Mouse (Mus musculus) G1E (cell line): Measurements from ENCODE around the gene Crybg1. TPM values are rescaled to one million over a fixed set of nuclear protein-coding genes. Genes with fewer than 3 reads are reported as not detected.

Experiments
- ATAC-seq: 2 replicates; pipeline ENCODE4 v1.8.0; 2016; ENCODE audit warnings: mild to moderate bottlenecking; ENCODE audit not compliant: insufficient number of reproducible peaks, poor library complexity, low FRiP score, severe bottlenecking; ENCODE audit errors: extremely low read depth
- DNase-seq: peaks from one replicate; pipeline ENCODE4 v3.0.0; 2012; ENCODE audit warnings: low spot score
- H3K27me3 ChIP-seq: 2 replicates; pipeline ENCODE4 v1.6.1; 2012; ENCODE audit warnings: mild to moderate bottlenecking, low read length, inconsistent platforms; ENCODE audit not compliant: insufficient read depth
- H3K36me3 ChIP-seq: replicated peaks from 2 replicates; pipeline ENCODE3; 2012; ENCODE audit warnings: mild to moderate bottlenecking, inconsistent platforms
- H3K4me1 ChIP-seq: 2 replicates; pipeline ENCODE4 v1.6.1; 2012; ENCODE audit warnings: low read depth, low read length, inconsistent platforms, mixed read lengths; ENCODE audit not compliant: insufficient read depth
- H3K4me3 ChIP-seq: 2 replicates; pipeline ENCODE4 v1.5.1; 2012; ENCODE audit warnings: low read depth, mild to moderate bottlenecking, inconsistent platforms, low read length, moderate library complexity, mixed read lengths
- H3K9me3 ChIP-seq: replicated peaks from 2 replicates; pipeline ENCODE4 v1.6.1; 2012; ENCODE audit warnings: inconsistent platforms
- CTCF ChIP-seq: IDR thresholded peaks from 2 replicates; pipeline ENCODE4 v1.5.1; 2012; ENCODE audit warnings: low read depth, low read length, inconsistent platforms, mixed read lengths
- GATA1 ChIP-seq: IDR thresholded peaks from 2 replicates; pipeline ENCODE4 v1.6.1; 2012; ENCODE audit warnings: borderline replicate concordance, low read length, inconsistent platforms, mixed read lengths
- GATA2 ChIP-seq: IDR thresholded peaks from 2 replicates; pipeline ENCODE4 v1.6.1; 2012; ENCODE audit warnings: low read depth, low read length, inconsistent platforms, borderline replicate concordance
- POLR2AphosphoS5 ChIP-seq: IDR thresholded peaks from 2 replicates; pipeline ENCODE4 v1.6.1; 2012; ENCODE audit warnings: low read depth, low read length, inconsistent platforms; ENCODE audit not compliant: insufficient replicate concordance
- TAL1 ChIP-seq: conservative IDR thresholded peaks from 2 replicates; pipeline ENCODE4 v1.6.1; 2012; ENCODE audit warnings: low read depth, low read length, inconsistent platforms, mixed read lengths
- polyA plus RNA-seq: library from polyadenylated mRNA; stranded (reverse); fragments of >175 nt; gene quantifications from 2 replicates; pipeline ENCODE4 v1.2.3, GENCODE M21; 2012
- total RNA-seq, 2 experiments: library from RNA; stranded (forward) in 1 of 2; stranded (reverse) in 1 of 2; fragments of 200-1000 nt in 1 of 2; fragments of >200 nt in 1 of 2; fragmentation: Nextera tagmentation in 1 of 2; gene quantifications; 2 replicates each; pipeline ENCODE4 v1.2.3; 2014 to 2017

Crybg1 gene
- total and polyA plus RNA-seq, 3 experiments = 4.7 to 20.2 (median 13.9) TPM

DNA sequence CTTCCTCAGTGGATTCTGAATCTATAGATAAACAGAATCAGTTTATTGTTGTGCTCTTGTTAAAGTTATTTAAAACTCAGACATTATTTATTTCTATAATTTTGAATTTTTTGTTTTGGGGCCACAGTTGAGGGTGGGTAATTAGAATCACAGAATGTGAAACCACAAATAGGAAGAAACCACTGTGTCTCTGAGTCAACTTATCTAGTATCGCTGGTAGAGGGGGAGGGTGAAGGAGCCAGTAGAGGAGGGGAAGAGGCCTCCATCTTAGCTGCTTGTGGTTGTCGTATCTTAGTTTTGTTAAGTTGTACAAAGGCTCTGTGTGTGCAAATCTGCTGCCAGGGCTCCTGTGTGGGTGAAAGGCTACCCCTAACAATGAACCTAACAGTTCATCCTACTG is 231.9 kb downstream of the Crybg1 start:
- Histone ChIP-seq H3K36me3 (peaks cover 71% of the 10 kb centered on the region), H3K9me3 (no peaks in the 10 kb centered on the region), H3K4me3 (no peak overlapping the region), H3K27me3 (no peaks in the 10 kb centered on the region), H3K4me1 (peaks cover 6% of the 10 kb centered on the region; the same call in 1 of the 2 replicates)
- ATAC-seq = no peak
- no peak for DNase-seq
- no peak for TF ChIP-seq GATA1
- no peak for TF ChIP-seq GATA2
- TF ChIP-seq CTCF = no peak
- TF ChIP-seq TAL1 = no peak
- TF ChIP-seq POLR2AphosphoS5 = no peak

DNA sequence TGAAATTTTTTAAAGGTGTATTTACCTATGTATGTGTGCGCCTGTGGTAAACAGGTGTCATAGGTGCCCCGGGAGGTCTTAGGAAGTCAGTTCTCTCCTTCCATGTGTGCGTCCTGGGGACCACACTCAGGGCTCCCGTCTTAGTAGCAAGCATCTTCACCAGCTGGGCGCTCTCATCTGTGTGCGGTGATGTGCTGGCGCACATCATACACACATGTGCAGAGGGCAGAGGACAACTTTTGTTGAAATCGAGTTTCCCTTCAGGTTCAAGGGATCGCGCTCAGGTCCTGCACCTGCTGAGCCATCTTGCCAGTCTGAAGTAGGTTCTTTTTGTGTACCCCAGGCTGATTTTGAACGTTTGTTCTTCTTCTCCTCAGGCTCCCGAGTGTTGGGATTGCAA is 232.5 kb downstream of the Crybg1 start:
- H3K27me3 ChIP-seq = no peaks in the 10 kb centered on the region
- no peak overlapping the region for H3K4me3 ChIP-seq
- DNase-seq (no peak), ATAC-seq (no peak)
- TF ChIP-seq TAL1 (no peak), GATA1 (no peak), POLR2AphosphoS5 (no peak), CTCF (no peak), GATA2 (no peak)
- H3K9me3 ChIP-seq = no peaks in the 10 kb centered on the region
- peaks cover 6% of the 10 kb centered on the region; the same call in 1 of the 2 replicates for H3K4me1 ChIP-seq
- H3K36me3 ChIP-seq = peaks cover 72% of the 10 kb centered on the region

GRCm38 (mm10) chr10:43912236-43912635 is 236.4 kb downstream of the Crybg1 start:
- no peak for DNase-seq
- Histone ChIP-seq H3K36me3 (peaks cover 70% of the 10 kb centered on the region), H3K4me1 (peaks cover 6% of the 10 kb centered on the region; the same call in 1 of the 2 replicates), H3K4me3 (no peak overlapping the region), H3K9me3 (no peaks in the 10 kb centered on the region), H3K27me3 (no peaks in the 10 kb centered on the region)
- ATAC-seq = no peak
- no peak for TF ChIP-seq POLR2AphosphoS5
- no peak for TF ChIP-seq GATA2
- TF ChIP-seq TAL1 = no peak
- no peak for TF ChIP-seq GATA1
- TF ChIP-seq CTCF = no peak

GRCm38 (mm10) chr10:43910873-43911142 is 237.8 kb downstream of the Crybg1 start:
- no peaks in the 10 kb centered on the region for H3K9me3 ChIP-seq
- no peak for DNase-seq
- peaks cover 2% of the 10 kb centered on the region; the same call in 1 of the 2 replicates for H3K4me1 ChIP-seq
- H3K4me3 ChIP-seq = no peak overlapping the region
- no peak for ATAC-seq
- peaks cover 60% of the 10 kb centered on the region for H3K36me3 ChIP-seq
- TF ChIP-seq GATA2 = no peak
- no peak for TF ChIP-seq GATA1
- TF ChIP-seq POLR2AphosphoS5 = no peak
- no peak for TF ChIP-seq TAL1
- TF ChIP-seq CTCF = no peak
- no peaks in the 10 kb centered on the region for H3K27me3 ChIP-seq

DNA sequence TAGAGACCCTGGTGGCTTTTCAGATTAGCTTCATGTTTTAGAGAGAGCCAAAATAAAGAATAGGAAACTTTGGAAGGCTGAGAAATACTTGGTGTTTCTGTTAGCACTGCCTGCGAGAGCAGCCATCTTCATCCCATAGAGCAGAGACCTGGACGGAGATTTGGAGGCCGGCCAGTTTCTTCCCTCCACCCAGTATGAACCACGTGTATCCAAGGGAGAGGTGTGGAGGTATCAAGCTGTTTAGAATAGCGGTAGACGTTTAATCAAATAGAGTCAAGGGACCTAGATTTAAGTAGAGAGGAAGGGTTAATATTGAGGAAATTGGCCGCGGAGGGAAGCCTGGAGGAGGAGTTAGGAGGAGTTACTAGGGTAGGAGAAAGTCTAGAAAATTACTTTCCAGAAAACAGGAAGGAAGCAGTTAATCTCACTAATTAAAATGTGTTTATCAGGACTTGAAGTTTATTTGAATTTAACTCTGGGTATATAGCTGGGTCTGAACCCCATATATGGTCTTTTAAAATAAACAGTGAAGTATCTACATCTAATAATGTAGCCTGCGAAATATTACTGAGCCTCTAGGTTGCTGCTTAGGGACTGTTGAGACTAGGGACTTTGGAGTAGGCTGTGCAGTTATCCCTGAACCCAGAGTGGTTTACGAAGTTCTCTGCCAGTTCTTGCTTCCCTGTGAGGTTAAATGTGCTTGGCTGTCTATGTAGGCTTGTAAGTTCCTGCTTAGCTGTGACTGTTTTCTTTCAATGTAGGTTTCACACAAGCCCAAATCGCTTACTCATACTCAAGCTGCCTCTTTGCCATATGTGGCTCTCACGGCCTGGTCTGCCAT is 238.4 kb downstream of the Crybg1 start:
- TF ChIP-seq CTCF (no peak), TAL1 (no peak), GATA1 (no peak), GATA2 (no peak), POLR2AphosphoS5 (no peak)
- Histone ChIP-seq H3K9me3 (no peaks in the 10 kb centered on the region), H3K4me3 (no peak overlapping the region), H3K36me3 (peaks cover 57% of the 10 kb centered on the region), H3K27me3 (no peaks in the 10 kb centered on the region), H3K4me1 (peaks cover 2% of the 10 kb centered on the region; the same call in 1 of the 2 replicates)
- DNase-seq = no peak
- no peak for ATAC-seq

GRCm38 (mm10) chr10:43904569-43904968 is 244.1 kb downstream of the Crybg1 start:
- TF ChIP-seq POLR2AphosphoS5 = no peak
- no peak for TF ChIP-seq CTCF
- no peak for TF ChIP-seq GATA1
- no peak for TF ChIP-seq GATA2
- no peak for TF ChIP-seq TAL1
- ATAC-seq (no peak), DNase-seq (no peak)
- no peaks in the 10 kb centered on the region for H3K9me3 ChIP-seq
- H3K4me1 ChIP-seq = peaks cover 7% of the 10 kb centered on the region
- no peak overlapping the region for H3K4me3 ChIP-seq
- peaks cover 26% of the 10 kb centered on the region for H3K36me3 ChIP-seq
- no peaks in the 10 kb centered on the region for H3K27me3 ChIP-seq
